Mouse (Mus musculus) limb, embryonic 14.5 days (tissue): ENCODE measurements around the gene Tmem229a. TPM values are rescaled to one million over a fixed set of nuclear protein-coding genes. Genes with fewer than 3 reads are reported as not detected.

Source experiments
- ATAC-seq: fragments of 200-750 bp; cut with Nextera tagmentation; 2 replicates; pipeline ENCODE4 v1.8.0; 2017; ENCODE audit warnings: low read depth, moderate number of reproducible peaks, moderate TSS enrichment; ENCODE audit not compliant: low FRiP score
- DNase-seq: peaks from one replicate; pipeline ENCODE4 v3.0.0-alpha.2; 2015; ENCODE audit warnings: low spot score
- H3K27ac ChIP-seq: fragments of 300-500 bp; sonication (generic); replicated peaks from 2 replicates; pipeline ENCODE4 v1.5.1; 2014; ENCODE audit warnings: low read depth, mild to moderate bottlenecking, low read length, moderate library complexity, mixed read lengths
- H3K27me3 ChIP-seq: fragments of 300-500 bp; sonication (generic); 2 replicates; pipeline ENCODE4 v1.6.1; 2014; ENCODE audit warnings: low read length, mixed read lengths; ENCODE audit not compliant: control insufficient read depth, insufficient read depth
- H3K36me3 ChIP-seq: fragments of 300-500 bp; sonication (generic); 2 replicates; pipeline ENCODE4 v1.6.1; 2014; ENCODE audit warnings: mild to moderate bottlenecking, low read length, moderate library complexity, mixed read lengths; ENCODE audit not compliant: control insufficient read depth, insufficient read depth
- H3K4me1 ChIP-seq: fragments of 300-500 bp; sonication (generic); 2 replicates; pipeline ENCODE4 v1.6.1; 2014; ENCODE audit warnings: antibody characterized with exemption, low read length, mixed read lengths; ENCODE audit not compliant: control insufficient read depth, insufficient read depth
- H3K4me2 ChIP-seq: fragments of 300-500 bp; sonication (generic); replicated peaks from 2 replicates; pipeline ENCODE4 v1.6.1; 2014; ENCODE audit warnings: low read depth, mild to moderate bottlenecking, low read length, moderate library complexity; ENCODE audit not compliant: severe bottlenecking
- H3K4me3 ChIP-seq: fragments of 300-500 bp; sonication (generic); replicated peaks from 2 replicates; pipeline ENCODE4 v1.5.1; 2014; ENCODE audit warnings: low read length
- H3K9ac ChIP-seq: fragments of 300-500 bp; sonication (generic); 2 replicates; pipeline ENCODE4 v1.6.1; 2014; ENCODE audit warnings: mild to moderate bottlenecking, low read depth, low read length, moderate library complexity; ENCODE audit not compliant: severe bottlenecking
- H3K9me3 ChIP-seq: fragments of 300-500 bp; sonication (generic); 2 replicates; pipeline ENCODE4 v1.6.1; 2016; ENCODE audit warnings: low read length; ENCODE audit not compliant: control insufficient read depth
- POLR2A ChIP-seq: fragments of 200-500 bp; IDR thresholded peaks from 2 replicates; pipeline ENCODE4 v1.8.0; 2012; ENCODE audit warnings: inconsistent platforms, mild to moderate bottlenecking, moderate library complexity, borderline replicate concordance; ENCODE audit not compliant: insufficient read depth, insufficient read length; ENCODE audit errors: extremely low read depth
- WGBS: fragments of 180-500 bp; shearing (Covaris S2); extraction: QIAGEN DNeasy Blood & Tissue Kit; methylation state at CpG from one replicate; pipeline ENCODE4 v1.1.7; 2014; 5-methylcytosine and 5-hydroxymethylcytosine counted together
- polyA plus RNA-seq, 2 experiments: library from polyadenylated mRNA; depleted of rRNA in 1 of 2; stranded (reverse) in 1 of 2; unstranded in 1 of 2; fragments of >200 nt; fragmentation: Nextera tagmentation in 1 of 2; extraction: Ambion mirVana in 1 of 2; gene quantifications; 2 replicates each; pipeline versions ENCODE4 v1.2.1 to v1.2.3; 2012 to 2014

Gene Tmem229a
- polyA plus RNA-seq, 2 experiments, result 0.62 to 0.87 TPM

DNA sequence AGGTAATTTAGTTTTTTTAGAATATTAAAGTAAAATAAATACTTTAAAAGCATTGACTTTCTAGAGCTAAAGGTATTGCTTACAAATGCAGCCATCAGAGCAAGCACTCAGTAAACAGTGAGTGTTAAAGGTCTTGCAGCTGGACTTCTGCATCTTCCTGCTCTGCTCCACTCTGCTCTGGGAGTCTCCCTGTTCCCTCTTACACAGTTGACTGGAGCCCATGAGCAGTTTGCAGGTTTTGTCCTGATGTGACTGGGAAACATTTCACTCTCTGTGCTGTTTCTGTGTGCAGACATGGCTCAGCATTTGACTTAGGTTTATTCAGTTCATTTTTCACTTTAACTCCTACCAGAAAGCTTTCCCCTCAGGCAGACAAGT, 45.4 kb downstream of the Tmem229a start:
- TF ChIP-seq POLR2A, result no peak
- Histone ChIP-seq H3K36me3 (no peaks in the 10 kb centered on the region), H3K27ac (no peak overlapping the region), H3K4me1 (no peaks in the 10 kb centered on the region), H3K4me2 (no peak overlapping the region), H3K4me3 (no peak overlapping the region), H3K27me3 (no peaks in the 10 kb centered on the region), H3K9me3 (no peaks in the 10 kb centered on the region), H3K9ac (no peak overlapping the region)
- DNase-seq, result no peak
- ATAC-seq, result no peak

DNA sequence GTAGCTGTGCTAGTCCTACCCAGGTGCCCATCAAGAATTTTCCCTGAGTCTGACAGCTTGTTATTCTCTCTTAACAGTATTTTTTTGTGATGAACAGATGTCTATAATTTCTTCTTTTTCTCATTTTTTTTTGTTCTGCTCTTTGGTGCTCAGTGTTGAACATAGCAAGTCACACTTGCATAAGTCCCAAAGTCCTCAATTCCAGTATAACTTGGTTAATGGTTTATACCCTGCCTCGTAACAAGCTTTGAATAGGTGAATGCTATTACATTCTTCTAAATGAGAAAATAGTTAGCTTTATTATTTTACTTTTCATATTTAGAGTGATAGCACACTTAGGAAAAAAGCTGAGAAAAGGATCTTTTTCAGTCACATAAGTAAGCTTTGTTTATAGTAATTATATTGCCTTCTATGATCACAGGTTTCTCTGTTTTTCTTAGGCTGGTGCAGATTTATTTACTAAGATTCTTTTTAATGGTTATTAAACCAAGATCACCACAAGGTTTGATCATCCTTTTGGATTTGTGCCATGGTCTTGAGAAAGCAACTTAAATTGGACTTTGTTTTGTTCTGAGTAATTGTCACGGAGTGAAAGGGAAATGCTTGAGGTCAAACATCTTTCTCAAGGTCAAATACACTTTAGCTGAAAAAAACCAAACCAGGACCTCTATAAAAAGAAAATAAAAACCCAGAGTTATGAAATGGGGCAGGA, 45.9 kb downstream of the Tmem229a start:
- no peak overlapping the region for H3K9ac ChIP-seq
- DNase-seq (no peak), ATAC-seq (no peak)
- WGBS, result 73% methylated on average over 2 of the region's 2 CpGs
- H3K4me3 ChIP-seq, result no peak overlapping the region
- H3K4me2 ChIP-seq, result no peak overlapping the region
- TF ChIP-seq POLR2A, result no peak
- no peaks in the 10 kb centered on the region for H3K9me3 ChIP-seq
- H3K36me3 ChIP-seq, result no peaks in the 10 kb centered on the region
- H3K27me3 ChIP-seq, result no peaks in the 10 kb centered on the region
- H3K27ac ChIP-seq, result no peak overlapping the region
- H3K4me1 ChIP-seq, result no peaks in the 10 kb centered on the region

DNA sequence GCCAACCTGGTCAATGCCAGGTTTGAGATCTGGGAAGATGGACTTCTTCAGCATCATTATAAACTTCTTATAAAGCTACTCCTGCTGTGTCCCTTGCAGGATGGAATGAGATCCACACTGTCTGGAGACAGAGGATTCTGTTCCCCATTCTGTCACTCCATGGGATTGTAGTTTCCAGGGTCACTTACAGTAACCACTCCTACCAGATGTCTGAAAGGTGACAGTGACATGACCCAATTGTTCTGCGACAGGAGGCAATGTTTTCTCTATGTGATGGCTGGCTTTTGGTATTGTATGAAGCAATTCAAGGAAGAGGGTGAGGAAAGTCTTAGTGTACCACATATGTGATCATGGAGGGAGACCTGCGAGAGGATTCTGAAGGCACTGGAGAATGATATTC, 48.3 kb downstream of the Tmem229a start:
- Histone ChIP-seq H3K4me3 (no peak overlapping the region), H3K9me3 (no peaks in the 10 kb centered on the region), H3K36me3 (no peaks in the 10 kb centered on the region), H3K4me2 (no peak overlapping the region), H3K4me1 (no peaks in the 10 kb centered on the region), H3K27me3 (no peaks in the 10 kb centered on the region), H3K27ac (no peak overlapping the region), H3K9ac (no peak overlapping the region)
- 80% methylated on average over 2 of the region's 2 CpGs for WGBS
- ATAC-seq (no peak), DNase-seq (no peak)
- no peak for TF ChIP-seq POLR2A

DNA sequence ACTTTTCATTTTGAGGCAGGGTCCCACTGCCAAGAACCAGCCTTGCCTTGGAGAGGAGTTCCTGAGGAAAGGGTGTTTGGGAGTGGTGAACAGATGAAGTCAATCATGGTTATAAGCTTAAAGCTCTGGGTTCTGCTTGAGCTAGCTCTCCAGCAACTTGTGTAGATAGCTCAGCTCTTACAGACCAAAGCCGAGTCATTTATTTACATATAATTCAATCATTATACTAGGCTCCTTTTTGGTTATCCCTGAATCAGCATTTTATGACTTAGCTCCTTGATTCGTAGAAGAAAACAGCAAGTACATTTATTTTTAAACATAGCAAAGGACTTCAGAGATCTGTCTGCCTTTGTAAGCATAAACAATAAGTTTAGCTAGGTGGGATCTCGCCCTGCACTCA, 51.0 kb downstream of the Tmem229a start:
- no peak overlapping the region for H3K4me3 ChIP-seq
- DNase-seq, result no peak
- no peak overlapping the region for H3K27ac ChIP-seq
- H3K4me2 ChIP-seq, result no peak overlapping the region
- ATAC-seq, result no peak
- H3K9ac ChIP-seq, result no peak overlapping the region
- H3K9me3 ChIP-seq, result no peaks in the 10 kb centered on the region
- H3K4me1 ChIP-seq, result no peaks in the 10 kb centered on the region
- no peaks in the 10 kb centered on the region for H3K27me3 ChIP-seq
- 78% methylated on average over 3 of the region's 3 CpGs for WGBS
- TF ChIP-seq POLR2A, result no peak
- H3K36me3 ChIP-seq, result no peaks in the 10 kb centered on the region

Other genes starting within 250 kb of the Tmem229a start
- not detected in 2 replicates for gene Hyal6, start 223.1 kb downstream of the Tmem229a start, polyA plus RNA-seq (2012; rRNA removed)
- not detected in 2 replicates for gene Hyal6, start 223.1 kb downstream of the Tmem229a start, polyA plus RNA-seq (2014; fragmentation: Nextera tagmentation; extraction: Ambion mirVana)
- gene Hyal4, start 208.0 kb downstream of the Tmem229a start, polyA plus RNA-seq (2012; rRNA removed), result not detected in 2 replicates
- gene Hyal4, start 208.0 kb downstream of the Tmem229a start, polyA plus RNA-seq (2014; fragmentation: Nextera tagmentation; extraction: Ambion mirVana), result not detected in 2 replicates
- gene Spam1, start 165.1 kb downstream of the Tmem229a start, polyA plus RNA-seq (2012; rRNA removed), result not detected in 2 replicates
- not detected in 2 replicates for gene Spam1, start 165.1 kb downstream of the Tmem229a start, polyA plus RNA-seq (2014; fragmentation: Nextera tagmentation; extraction: Ambion mirVana)
- gene Hyal5, start 98.3 kb downstream of the Tmem229a start, polyA plus RNA-seq (2012; rRNA removed), result not detected in 2 replicates
- gene Hyal5, start 98.3 kb downstream of the Tmem229a start, polyA plus RNA-seq (2014; fragmentation: Nextera tagmentation; extraction: Ambion mirVana), result not detected in 2 replicates